Mouse (Mus musculus) erythroid progenitor cell, adult 5-6 weeks (primary cell): ENCODE results near the gene Klf7. TPM values are rescaled to one million over a fixed set of nuclear protein-coding genes. Genes with fewer than 3 reads are reported as not detected.
"Not testable (repeated sequence)": the region's sequence is repeated elsewhere in the genome, so short reads cannot be mapped to it uniquely, and the experiment has no call there.

Experiments
- ATAC-seq: replicated peaks from 2 replicates; pipeline ENCODE4 v1.8.0; 2016; ENCODE audit warnings: moderate number of reproducible peaks, mild to moderate bottlenecking, moderate TSS enrichment, inconsistent platforms; ENCODE audit not compliant: poor library complexity, low FRiP score, severe bottlenecking
- total RNA-seq, 2 experiments: library from RNA; stranded (forward) in 1 of 2; stranded (reverse) in 1 of 2; fragments of 150-400 nt in 1 of 2; fragments of 186-747, 209-891 nt in 1 of 2; gene quantifications; 2 replicates each; pipeline versions ENCODE4 v1.2.3 to v1.2.4; 2015 to 2017; ENCODE audit warnings: low replicate concordance in 2 of 2

Gene Klf7
- total RNA-seq (2015; ENCODE audit: low replicate concordance) (3.4 and 9.4 TPM in 2 replicates), total RNA-seq (2017; ENCODE audit: low replicate concordance) (0.51 and 4.0 TPM in 2 replicates)

GRCm38 (mm10) chr1:64121559-64122465 lies at the start of gene Klf7:
TSS of gene Klf7 (minus strand) at chr1:64122282.
- peak; percentile 95 for ATAC-seq

GRCm38 (mm10) chr1:64164526-64165062 lies 42.5 kb upstream of the Klf7 start:
- no peak for ATAC-seq

DNA sequence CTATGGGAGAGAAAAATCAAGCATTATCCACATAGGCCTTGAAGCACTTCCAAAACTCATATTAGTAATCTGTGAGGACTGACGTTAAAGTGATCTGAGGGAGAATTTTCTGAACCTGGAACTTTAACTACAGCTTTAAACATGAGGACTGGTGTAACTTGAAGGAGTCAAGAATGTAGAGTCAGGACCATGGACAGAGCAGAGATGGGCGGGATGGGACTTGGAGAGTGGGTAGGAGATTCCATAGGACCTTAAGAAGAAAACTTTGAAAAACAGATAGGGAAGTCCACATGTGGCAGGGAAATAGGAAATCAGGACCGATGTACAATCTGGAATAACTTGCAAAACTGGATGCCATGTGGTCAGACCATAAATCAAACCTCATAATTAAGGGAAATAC lies 36.7 kb upstream of the Klf7 start:
- no peak for ATAC-seq

GRCm38 (mm10) chr1:64149185-64149584 lies 27.1 kb upstream of the Klf7 start:
- ATAC-seq = no peak

GRCm38 (mm10) chr1:64142691-64143445 lies 20.8 kb upstream of the Klf7 start:
- no peak for ATAC-seq

DNA sequence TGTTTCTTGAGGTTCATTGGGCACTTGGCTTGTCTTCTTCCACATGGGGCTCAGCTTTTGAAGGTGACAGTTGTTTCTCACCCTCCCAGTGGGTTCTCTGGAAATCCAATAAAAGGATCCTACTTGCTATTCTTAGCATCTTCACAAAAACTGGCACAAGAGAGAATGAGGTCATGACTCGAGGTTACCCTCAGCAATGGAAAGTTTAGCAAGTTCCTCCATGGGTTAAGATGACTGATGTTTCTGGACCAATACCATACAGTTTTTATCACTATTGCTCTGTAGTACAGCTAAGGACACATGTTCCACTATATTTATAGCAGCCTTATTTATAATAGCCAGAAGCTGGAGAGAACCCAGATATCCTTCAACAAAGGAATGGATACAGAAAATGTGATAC lies 12.4 kb upstream of the Klf7 start:
- ATAC-seq = no peak

- no peak for ATAC-seq
Observed at GRCm38 (mm10) chr1:64126822-64127221, 4.7 kb upstream of the Klf7 start.

DNA sequence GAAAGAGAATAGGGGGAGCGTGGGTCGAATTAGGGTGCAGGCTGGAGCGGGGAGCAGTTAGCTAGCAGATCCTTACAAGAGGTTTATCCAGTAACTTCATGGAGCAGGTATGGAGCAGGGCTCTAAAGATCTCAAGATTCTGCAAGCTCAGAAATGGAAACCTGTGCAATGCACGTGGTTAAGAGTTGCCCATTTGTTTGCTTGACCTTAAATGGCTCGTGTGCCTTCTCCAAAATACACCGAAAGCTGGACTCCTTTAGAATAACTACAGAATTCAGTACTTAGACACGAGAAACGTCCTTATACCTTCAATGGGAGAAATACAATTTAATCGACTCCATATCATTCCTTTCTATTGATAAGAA lies 366 bp upstream of the Klf7 start:
- ATAC-seq = no peak

GRCm38 (mm10) chr1:64120811-64121515 lies 1.1 kb downstream of the Klf7 start:
- ATAC-seq = no peak

GRCm38 (mm10) chr1:64120421-64120810 lies 1.7 kb downstream of the Klf7 start:
- no peak for ATAC-seq

DNA sequence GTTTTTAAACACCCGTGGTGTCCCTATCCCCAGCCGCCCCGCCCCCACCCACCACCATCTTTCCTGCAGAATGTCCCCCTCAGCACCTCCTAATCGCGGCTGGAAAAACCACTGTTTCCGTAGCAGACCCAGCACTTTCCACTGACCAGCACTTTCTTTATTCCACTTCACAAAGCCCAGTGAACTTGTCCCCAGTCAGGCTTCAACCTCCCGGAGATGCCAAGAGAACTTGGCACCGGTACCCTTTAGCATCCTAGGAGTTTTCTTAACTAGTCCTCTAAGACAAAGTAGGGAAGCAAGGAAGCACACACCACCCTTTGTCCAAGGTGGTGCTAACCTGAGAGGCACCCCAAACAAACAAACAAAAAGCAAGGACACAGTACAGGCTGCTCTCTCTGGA lies 2.2 kb downstream of the Klf7 start:
- no peak for ATAC-seq

- ATAC-seq = no peak
Observed at GRCm38 (mm10) chr1:64119358-64119794, 2.7 kb downstream of the Klf7 start.

DNA sequence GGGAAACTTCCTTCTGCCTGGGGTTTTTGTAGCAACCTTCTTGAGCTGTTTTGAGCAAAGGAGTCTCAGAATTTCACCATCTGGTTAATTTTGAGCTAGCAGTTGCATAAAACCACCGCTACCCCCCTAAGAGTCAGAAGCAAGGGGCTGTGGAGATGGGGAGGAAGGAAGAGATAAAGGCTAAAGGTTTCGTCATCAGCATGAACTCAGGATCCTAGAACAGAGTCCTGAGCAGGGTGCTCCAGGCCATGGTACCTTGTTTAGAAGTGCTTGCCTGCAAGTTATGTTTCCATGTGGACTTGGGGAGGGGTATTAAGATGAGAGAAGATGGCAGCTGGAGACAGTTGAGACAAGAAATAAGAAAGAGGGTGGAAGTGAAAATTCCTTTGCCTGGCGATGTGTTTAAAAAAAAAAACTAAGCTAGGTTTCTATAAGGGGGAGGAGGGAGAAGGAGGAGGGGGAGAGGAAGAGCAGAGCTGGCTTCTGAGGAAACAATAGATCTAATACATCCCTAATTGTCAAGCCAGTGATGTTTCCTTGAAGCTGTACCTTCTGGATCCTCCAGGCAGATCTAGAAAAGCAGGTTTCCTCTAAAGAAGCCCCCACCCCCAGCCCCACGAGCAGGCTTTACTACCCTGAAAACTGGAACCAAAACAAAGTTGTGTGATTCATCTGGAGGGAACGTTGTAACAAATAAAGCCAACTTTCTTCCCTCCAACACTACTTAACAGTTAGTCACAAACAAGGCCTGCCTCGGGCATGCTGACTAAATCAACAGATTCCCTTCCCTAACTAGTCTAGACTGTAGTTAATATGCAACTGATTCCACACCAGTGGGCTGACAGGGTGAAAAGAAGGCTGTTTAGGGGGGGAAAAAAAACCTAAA lies 3.6 kb downstream of the Klf7 start:
- ATAC-seq = no peak

- ATAC-seq = 0 out of 2 replicates have a peak, but pooled peaks have one; percentile 9
Observed at GRCm38 (mm10) chr1:64117478-64118284, 4.4 kb downstream of the Klf7 start.

- ATAC-seq = no peak
Observed at GRCm38 (mm10) chr1:64116746-64117455, 5.2 kb downstream of the Klf7 start.

GRCm38 (mm10) chr1:64114579-64114978 lies 7.5 kb downstream of the Klf7 start:
- ATAC-seq = no peak

GRCm38 (mm10) chr1:64108653-64109052 lies 13.4 kb downstream of the Klf7 start:
- not testable (repeated sequence) for ATAC-seq

- no peak for ATAC-seq
Observed at GRCm38 (mm10) chr1:64107526-64107925, 14.6 kb downstream of the Klf7 start.
